Mouse (Mus musculus): ENCODE data around the gene Rps3a1. TPM values are rescaled to one million over a fixed set of nuclear protein-coding genes. Genes with fewer than 3 reads are reported as not detected.
"Not testable (repeated sequence)": the region's sequence is repeated elsewhere in the genome, so short reads cannot be mapped to it uniquely, and the experiment has no call there.

The Rps3a1 gene
- polyA plus RNA-seq, 1 experiment from 2014 or later: 1,685 TPM

DNA sequence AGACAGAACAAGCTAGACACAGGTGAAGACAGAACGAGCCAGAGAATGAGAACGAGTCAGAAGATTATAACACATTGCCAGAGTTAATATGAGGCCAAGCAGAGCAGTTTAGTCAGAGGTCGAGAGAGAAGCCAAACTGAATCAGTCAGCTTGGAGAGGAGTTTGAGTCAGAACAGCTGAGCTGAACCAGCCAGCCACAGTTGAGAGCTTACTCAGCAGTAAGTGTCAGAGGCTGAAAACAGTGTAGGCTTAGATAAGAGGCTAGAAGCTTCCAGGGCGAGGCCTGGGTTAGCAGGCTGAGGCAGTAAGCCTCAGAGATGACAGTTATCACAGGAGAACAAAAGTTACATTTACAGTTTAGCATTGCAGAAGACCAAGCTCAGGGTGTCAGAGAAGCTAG lies 33.9 kb downstream of the Rps3a1 start:
- no peak overlapping the region for H3K4me2 ChIP-seq (ENCODE audit: low read length)
- no peak for ATAC-seq (replicated peaks; ENCODE audit: low FRiP score, low read depth)
- peaks cover 10% of the 10 kb centered on the region; the same call in 1 of the 2 replicates for H3K36me3 ChIP-seq (ENCODE audit: insufficient read depth, low read length)
- no peaks in the 10 kb centered on the region for H3K9me3 ChIP-seq (replicated peaks; ENCODE audit: low read length)
- 89% methylated on average over 4 of the region's 4 CpGs for WGBS
- no peak overlapping the region for H3K9ac ChIP-seq (ENCODE audit: low read depth, low read length)
- no peak overlapping the region for H3K27ac ChIP-seq
- H3K4me3 ChIP-seq (replicated peaks; ENCODE audit: low read depth, low read length): no peak overlapping the region
- no peak for DNase-seq (ENCODE audit: low spot score)
- H3K27me3 ChIP-seq (ENCODE audit: insufficient read depth, low read length): no peaks in the 10 kb centered on the region
- no peaks in the 10 kb centered on the region for H3K4me1 ChIP-seq (replicated peaks; ENCODE audit: insufficient read depth, low read length)
- no peak for TF ChIP-seq CTCF (IDR thresholded peaks at IDR 0.05; ENCODE audit: low read depth)

DNA sequence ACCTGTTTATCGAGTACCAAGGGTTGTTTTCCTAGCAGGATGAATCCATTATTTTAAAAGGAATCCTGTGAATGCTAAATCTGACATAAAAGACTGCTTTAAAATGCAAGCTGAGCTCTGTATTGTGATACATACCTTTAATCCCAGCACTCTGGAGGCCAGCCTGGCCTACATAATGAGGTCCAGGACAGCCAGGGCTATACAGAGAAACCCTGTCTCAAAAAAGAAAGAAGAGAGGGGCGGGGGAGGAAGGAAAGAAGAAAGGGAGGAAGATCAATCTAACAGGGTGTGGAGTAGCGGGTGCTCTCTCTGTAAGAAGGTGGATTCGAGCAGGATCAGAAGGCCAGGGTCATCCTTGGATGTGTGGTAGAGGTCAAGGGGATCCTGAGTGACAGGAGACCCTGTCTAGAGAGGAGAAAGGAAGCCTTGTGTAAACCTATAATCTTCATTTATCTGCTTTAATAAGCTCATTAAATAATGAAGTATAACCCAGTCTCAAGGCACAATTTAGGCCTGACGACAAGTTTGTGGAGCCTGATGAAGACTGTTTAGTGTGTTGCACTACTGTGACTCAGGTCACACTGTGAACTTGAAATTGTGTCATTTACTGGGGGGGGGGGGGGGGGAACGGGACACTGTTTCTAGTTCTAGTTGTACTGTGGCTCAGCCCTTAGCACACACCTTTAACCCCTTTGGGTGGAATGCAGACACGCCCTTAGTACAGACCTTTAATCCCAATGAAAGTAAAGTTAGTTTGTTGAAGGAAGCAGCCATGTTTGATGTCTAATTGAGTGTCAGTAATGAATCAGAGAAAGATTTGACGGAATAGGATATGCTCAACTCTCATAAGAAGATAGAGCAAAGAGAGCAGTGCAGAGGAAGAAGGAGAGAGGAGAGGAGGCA lies 34.6 kb downstream of the Rps3a1 start:
- Histone ChIP-seq H3K4me1 (replicated peaks; ENCODE audit: insufficient read depth, low read length) (no peaks in the 10 kb centered on the region), H3K9ac (ENCODE audit: low read depth, low read length) (no peak overlapping the region), H3K9me3 (replicated peaks; ENCODE audit: low read length) (no peaks in the 10 kb centered on the region), H3K27ac (no peak overlapping the region), H3K36me3 (ENCODE audit: insufficient read depth, low read length) (peaks cover 6% of the 10 kb centered on the region; the same call in 1 of the 2 replicates), H3K4me3 (replicated peaks; ENCODE audit: low read depth, low read length) (no peak overlapping the region), H3K27me3 (ENCODE audit: insufficient read depth, low read length) (no peaks in the 10 kb centered on the region), H3K4me2 (ENCODE audit: low read length) (no peak overlapping the region)
- DNase-seq (ENCODE audit: low spot score) (no peak), ATAC-seq (replicated peaks; ENCODE audit: low FRiP score, low read depth) (no peak)
- TF ChIP-seq CTCF (IDR thresholded peaks at IDR 0.05; ENCODE audit: low read depth): no peak
- WGBS: 80% methylated on average over 8 of the region's 8 CpGs

DNA sequence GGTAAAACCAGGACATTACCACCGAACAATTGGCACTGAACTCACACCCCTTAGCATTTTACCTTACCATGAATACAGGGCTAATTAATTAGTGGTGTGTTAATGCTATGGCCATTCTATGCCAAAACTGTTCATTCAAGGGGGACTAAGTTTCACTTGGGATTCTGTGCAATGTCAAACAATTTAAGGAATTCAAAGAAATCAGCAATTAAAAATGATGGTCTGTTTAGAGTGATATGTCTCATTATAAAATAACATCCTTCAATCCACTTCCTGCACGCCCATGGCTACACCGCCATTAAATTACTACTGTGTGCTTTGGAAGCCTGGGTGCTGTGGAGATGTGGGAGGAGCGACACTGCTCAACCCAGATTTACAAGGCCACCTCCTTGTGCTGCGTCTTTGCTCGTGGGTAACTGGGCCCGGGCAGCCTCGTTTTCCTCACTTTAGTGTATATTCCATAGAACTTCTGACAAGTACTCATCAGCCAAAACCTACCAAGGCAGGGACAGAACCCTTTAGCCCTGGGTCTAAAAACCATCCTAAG lies 36.3 kb downstream of the Rps3a1 start:
- Histone ChIP-seq H3K9me3 (replicated peaks; ENCODE audit: low read length) (no peaks in the 10 kb centered on the region), H3K9ac (ENCODE audit: low read depth, low read length) (no peak overlapping the region), H3K4me2 (ENCODE audit: low read length) (no peak overlapping the region), H3K36me3 (ENCODE audit: insufficient read depth, low read length) (peaks cover 8% of the 10 kb centered on the region; the same call in 1 of the 2 replicates), H3K4me1 (replicated peaks; ENCODE audit: insufficient read depth, low read length) (no peaks in the 10 kb centered on the region), H3K4me3 (replicated peaks; ENCODE audit: low read depth, low read length) (no peak overlapping the region), H3K27me3 (ENCODE audit: insufficient read depth, low read length) (no peaks in the 10 kb centered on the region), H3K27ac (no peak overlapping the region)
- DNase-seq (ENCODE audit: low spot score): no peak
- ATAC-seq (replicated peaks; ENCODE audit: low FRiP score, low read depth): no peak
- 83% methylated on average over 8 of the region's 8 CpGs for WGBS
- TF ChIP-seq CTCF (IDR thresholded peaks at IDR 0.05; ENCODE audit: low read depth): no peak

DNA sequence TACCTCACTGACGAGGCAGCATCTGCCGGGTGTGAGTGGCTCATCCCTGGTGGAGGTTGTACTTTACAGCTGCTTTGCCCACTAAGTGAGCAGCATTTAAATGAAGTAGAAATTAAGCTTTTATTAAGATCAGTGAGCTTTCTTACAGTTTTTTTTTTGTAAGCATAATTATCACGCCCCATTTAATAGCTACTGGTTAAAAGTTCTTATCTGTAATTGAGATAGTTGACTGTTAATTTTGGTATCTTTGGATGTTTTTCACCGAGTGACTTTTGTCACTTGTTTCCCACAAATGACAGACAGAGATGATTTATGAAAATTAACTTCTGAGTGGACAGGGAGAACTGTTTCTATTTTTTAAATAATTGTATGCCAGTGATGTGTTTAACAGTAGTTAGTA lies 37.6 kb downstream of the Rps3a1 start:
- Histone ChIP-seq H3K36me3 (ENCODE audit: insufficient read depth, low read length) (peaks cover 14% of the 10 kb centered on the region; the same call in 1 of the 2 replicates), H3K9ac (ENCODE audit: low read depth, low read length) (no peak overlapping the region), H3K27me3 (ENCODE audit: insufficient read depth, low read length) (no peaks in the 10 kb centered on the region), H3K27ac (no peak overlapping the region), H3K9me3 (replicated peaks; ENCODE audit: low read length) (no peaks in the 10 kb centered on the region), H3K4me2 (ENCODE audit: low read length) (no peak overlapping the region), H3K4me3 (replicated peaks; ENCODE audit: low read depth, low read length) (no peak overlapping the region), H3K4me1 (replicated peaks; ENCODE audit: insufficient read depth, low read length) (no peaks in the 10 kb centered on the region)
- no peak for TF ChIP-seq CTCF (IDR thresholded peaks at IDR 0.05; ENCODE audit: low read depth)
- DNase-seq (ENCODE audit: low spot score): no peak
- WGBS: 87% methylated on average over 4 of the region's 4 CpGs
- no peak for ATAC-seq (replicated peaks; ENCODE audit: low FRiP score, low read depth)

DNA sequence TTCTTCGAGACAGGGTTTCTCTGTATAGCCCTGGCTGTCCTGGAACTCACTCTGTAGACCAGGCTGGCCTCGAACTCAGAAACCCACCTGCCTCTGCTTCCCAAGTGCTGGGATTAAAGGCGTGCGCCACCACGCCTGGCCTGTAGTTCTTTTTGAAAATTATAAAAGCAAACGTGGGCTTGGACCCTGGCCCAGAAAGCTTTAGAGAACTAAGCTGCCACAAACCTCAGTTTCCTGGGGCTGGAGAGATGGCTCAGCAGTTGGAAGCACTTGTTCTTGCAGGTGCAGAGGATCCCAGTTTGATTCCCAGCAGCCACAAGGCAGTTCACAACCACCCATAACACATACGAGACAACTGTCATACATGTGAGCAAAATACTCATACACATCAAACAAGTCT lies 38.1 kb downstream of the Rps3a1 start:
- WGBS: 92% methylated on average over 7 of the region's 7 CpGs
- not testable (repeated sequence) for H3K27me3 ChIP-seq (ENCODE audit: insufficient read depth, low read length); H3K4me1 ChIP-seq (replicated peaks; ENCODE audit: insufficient read depth, low read length); H3K27ac ChIP-seq; DNase-seq (ENCODE audit: low spot score); H3K9ac ChIP-seq (ENCODE audit: low read depth, low read length); ATAC-seq (replicated peaks; ENCODE audit: low FRiP score, low read depth); H3K4me3 ChIP-seq (replicated peaks; ENCODE audit: low read depth, low read length); H3K9me3 ChIP-seq (replicated peaks; ENCODE audit: low read length); H3K4me2 ChIP-seq (ENCODE audit: low read length)
- peaks cover 17% of the 10 kb centered on the region for H3K36me3 ChIP-seq (ENCODE audit: insufficient read depth, low read length)

DNA sequence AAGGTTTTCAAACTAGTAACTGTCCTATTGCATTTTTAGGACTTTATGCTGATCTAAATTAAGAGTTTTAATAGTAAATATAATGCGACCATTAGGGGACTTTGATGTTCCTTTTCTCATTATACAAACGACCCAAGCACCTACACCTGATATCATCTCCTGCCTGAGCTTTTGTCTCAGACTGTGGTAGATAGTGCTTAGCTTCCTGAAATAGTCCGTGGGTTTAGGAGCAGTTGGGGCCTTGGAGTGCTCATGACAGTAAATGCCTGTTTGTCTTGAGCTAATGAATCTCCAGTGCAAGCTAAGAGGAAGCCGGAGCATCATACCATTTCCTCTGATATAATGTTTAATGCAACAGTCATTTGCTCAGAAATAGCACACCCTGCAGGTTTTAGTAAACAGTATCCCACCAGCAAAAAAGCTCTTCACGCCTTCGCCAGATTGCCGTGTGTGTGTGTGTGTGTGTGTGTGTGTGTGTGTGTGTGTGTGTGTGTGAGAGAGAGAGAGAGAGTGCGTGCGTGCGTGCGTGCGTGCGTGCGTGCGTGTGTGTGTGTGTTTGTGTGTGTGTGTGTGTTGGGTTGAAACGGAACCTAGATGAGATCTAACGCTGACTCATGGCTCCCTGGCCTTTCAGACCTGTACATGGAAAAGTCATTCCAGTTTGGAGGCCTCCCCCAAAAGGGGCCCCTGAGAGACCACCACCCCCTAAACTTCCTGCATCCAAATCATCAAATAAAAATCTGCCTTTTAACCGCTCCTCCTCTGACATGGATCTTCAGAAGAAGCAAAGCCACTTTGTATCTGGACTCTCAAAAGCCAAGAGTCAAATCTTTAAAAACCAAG lies 38.8 kb downstream of the Rps3a1 start:
- no peaks in the 10 kb centered on the region for H3K27me3 ChIP-seq (ENCODE audit: insufficient read depth, low read length)
- TF ChIP-seq CTCF (IDR thresholded peaks at IDR 0.05; ENCODE audit: low read depth): no peak
- no peaks in the 10 kb centered on the region for H3K9me3 ChIP-seq (replicated peaks; ENCODE audit: low read length)
- DNase-seq (ENCODE audit: low spot score) (peak; percentile 44), ATAC-seq (replicated peaks; ENCODE audit: low FRiP score, low read depth) (no peak)
- H3K4me1 ChIP-seq (replicated peaks; ENCODE audit: insufficient read depth, low read length): no peaks in the 10 kb centered on the region
- H3K36me3 ChIP-seq (ENCODE audit: insufficient read depth, low read length): peaks cover 21% of the 10 kb centered on the region
- H3K4me2 ChIP-seq (ENCODE audit: low read length): no peak overlapping the region
- no peak overlapping the region for H3K27ac ChIP-seq
- no peak overlapping the region for H3K4me3 ChIP-seq (replicated peaks; ENCODE audit: low read depth, low read length)
- no peak overlapping the region for H3K9ac ChIP-seq (ENCODE audit: low read depth, low read length)
- 79% methylated on average over 18 of the region's 18 CpGs for WGBS

All from kidney, postnatal 0 days (tissue).